Mouse (Mus musculus): ENCODE results near the gene Itsn1. TPM values are rescaled to one million over a fixed set of nuclear protein-coding genes. Genes with fewer than 3 reads are reported as not detected.

Gene Itsn1
- total RNA-seq, 2 experiments from 2014 or later = 160 to 176 TPM

GRCm38 (mm10) chr16:91885389-91886122 is 156.5 kb downstream of the Itsn1 start:
- DNase-seq (ENCODE audit: low spot score in 2 of 2) = no peak
- Histone ChIP-seq H3K4me3 (no peak overlapping the region), H3K27ac (peak overlapping the region; percentile 80)
- TF ChIP-seq CTCF (conservative IDR thresholded peaks at IDR 0.05) = peak; percentile 77

GRCm38 (mm10) chr16:91888368-91888767 is 159.3 kb downstream of the Itsn1 start:
- no peak overlapping the region for H3K4me3 ChIP-seq
- no peak for TF ChIP-seq CTCF (conservative IDR thresholded peaks at IDR 0.05)
- no peak overlapping the region for H3K27ac ChIP-seq
- DNase-seq (ENCODE audit: low spot score in 2 of 2) = no peak

- TF ChIP-seq CTCF (conservative IDR thresholded peaks at IDR 0.05) = no peak
- Histone ChIP-seq H3K27ac (peak overlapping the region; percentile 25; the same call in 1 of the 2 replicates), H3K4me3 (no peak overlapping the region)
- DNase-seq (ENCODE audit: low spot score in 2 of 2) = no peak
These were observed 160.8 kb downstream of the Itsn1 start for GRCm38 (mm10) chr16:91889831-91890230.

- no peak for DNase-seq (ENCODE audit: low spot score in 2 of 2)
- H3K27ac ChIP-seq = no peak overlapping the region
- H3K4me3 ChIP-seq = no peak overlapping the region
- no peak for TF ChIP-seq CTCF (conservative IDR thresholded peaks at IDR 0.05)
These were observed 162.1 kb downstream of the Itsn1 start for GRCm38 (mm10) chr16:91891218-91891617.

- DNase-seq (ENCODE audit: low spot score in 2 of 2) = peak; percentile 70 to 85
- TF ChIP-seq CTCF (conservative IDR thresholded peaks at IDR 0.05) = no peak
- H3K27ac ChIP-seq = peak overlapping the region; percentile 87
- no peak overlapping the region for H3K4me3 ChIP-seq
These were observed 167.3 kb downstream of the Itsn1 start for GRCm38 (mm10) chr16:91896426-91896830.

GRCm38 (mm10) chr16:91898850-91899848 is 170.1 kb downstream of the Itsn1 start:
- DNase-seq (ENCODE audit: low spot score in 2 of 2) = no peak
- no peak overlapping the region for H3K4me3 ChIP-seq
- H3K27ac ChIP-seq = peak overlapping the region; percentile 61
- TF ChIP-seq CTCF (conservative IDR thresholded peaks at IDR 0.05) = peak; percentile 15; the same call in 1 of the 2 replicates

GRCm38 (mm10) chr16:91900274-91900673 is 171.2 kb downstream of the Itsn1 start:
- TF ChIP-seq CTCF (conservative IDR thresholded peaks at IDR 0.05) = no peak
- Histone ChIP-seq H3K27ac (no peak overlapping the region), H3K4me3 (no peak overlapping the region)
- no peak for DNase-seq (ENCODE audit: low spot score in 2 of 2)

GRCm38 (mm10) chr16:91903801-91904506 is 174.9 kb downstream of the Itsn1 start:
- no peak overlapping the region for H3K27ac ChIP-seq

GRCm38 (mm10) chr16:91905127-91905860 is 176.2 kb downstream of the Itsn1 start:
- H3K4me3 ChIP-seq = no peak overlapping the region
- DNase-seq (ENCODE audit: low spot score in 2 of 2) = no peak
- H3K27ac ChIP-seq = no peak overlapping the region
- no peak for TF ChIP-seq CTCF (conservative IDR thresholded peaks at IDR 0.05)

More at GRCm38 (mm10) chr16:91903801-91904506, 174.9 kb downstream of the Itsn1 start:
- TF ChIP-seq CTCF (conservative IDR thresholded peaks at IDR 0.05) = no peak
- no peak overlapping the region for H3K4me3 ChIP-seq
- no peak for DNase-seq (ENCODE audit: low spot score in 2 of 2)

GRCm38 (mm10) chr16:91905987-91906386 is 176.9 kb downstream of the Itsn1 start:
- TF ChIP-seq CTCF (conservative IDR thresholded peaks at IDR 0.05) = no peak
- H3K27ac ChIP-seq = no peak overlapping the region

GRCm38 (mm10) chr16:91906672-91907071 is 177.6 kb downstream of the Itsn1 start:
- no peak for TF ChIP-seq CTCF (conservative IDR thresholded peaks at IDR 0.05)
- no peak overlapping the region for H3K27ac ChIP-seq
- H3K4me3 ChIP-seq = no peak overlapping the region
- no peak for DNase-seq (ENCODE audit: low spot score in 2 of 2)

More at GRCm38 (mm10) chr16:91905987-91906386, 176.9 kb downstream of the Itsn1 start:
- DNase-seq (ENCODE audit: low spot score in 2 of 2) = no peak
- H3K4me3 ChIP-seq = no peak overlapping the region

GRCm38 (mm10) chr16:91907158-91907557 is 178.1 kb downstream of the Itsn1 start:
- Histone ChIP-seq H3K4me3 (no peak overlapping the region), H3K27ac (no peak overlapping the region)
- no peak for TF ChIP-seq CTCF (conservative IDR thresholded peaks at IDR 0.05)
- DNase-seq (ENCODE audit: low spot score in 2 of 2) = no peak
